Mouse (Mus musculus): ENCODE measurements around the gene Zdhhc24. TPM values are rescaled to one million over a fixed set of nuclear protein-coding genes. Genes with fewer than 3 reads are reported as not detected.

The Zdhhc24 gene
- 19.1 and 19.4 TPM in 2 replicates for polyA plus RNA-seq (2014; fragmentation: Nextera tagmentation; extraction: Ambion mirVana)

- Histone ChIP-seq H3K27ac (ENCODE audit: low read depth, low read length) (peak within 1 kb of the TSS; percentile 49), H3K4me2 (ENCODE audit: low read depth, low read length) (peak within 1 kb of the TSS; percentile 86), H3K9ac (replicated peaks; ENCODE audit: low read depth, low read length) (peak within 1 kb of the TSS; percentile 67), H3K36me3 (ENCODE audit: control insufficient read depth, insufficient read depth, low read length) (no peaks in the 10 kb centered on the region), H3K27me3 (ENCODE audit: control insufficient read depth, insufficient read depth, low read length) (no peaks in the 10 kb centered on the region), H3K4me3 (ENCODE audit: low read depth, low read length) (peak within 1 kb of the TSS; percentile 54), H3K4me1 (ENCODE audit: control insufficient read depth, insufficient read depth, low read length) (peaks cover 11% of the 10 kb centered on the region; the same call in 1 of the 2 replicates), H3K9me3 (ENCODE audit: control insufficient read depth, low read length) (no peaks in the 10 kb centered on the region)
- peak; percentile 98 for ATAC-seq (ENCODE audit: low read depth)
- WGBS = 2% methylated on average over 52 of the region's 52 CpGs
Observed at GRCm38 (mm10) chr19:4878405-4879323, at the start of gene Zdhhc24. Gene Zdhhc24, plus strand, starts transcription at chr19:4878668.

- H3K4me3 ChIP-seq (ENCODE audit: low read depth, low read length) = no peak overlapping the region
- no peak for ATAC-seq (ENCODE audit: low read depth)
- 61% methylated on average over 7 of the region's 7 CpGs for WGBS
Observed at GRCm38 (mm10) chr19:4829156-4829555, 49.3 kb upstream of the Zdhhc24 start.

DNA sequence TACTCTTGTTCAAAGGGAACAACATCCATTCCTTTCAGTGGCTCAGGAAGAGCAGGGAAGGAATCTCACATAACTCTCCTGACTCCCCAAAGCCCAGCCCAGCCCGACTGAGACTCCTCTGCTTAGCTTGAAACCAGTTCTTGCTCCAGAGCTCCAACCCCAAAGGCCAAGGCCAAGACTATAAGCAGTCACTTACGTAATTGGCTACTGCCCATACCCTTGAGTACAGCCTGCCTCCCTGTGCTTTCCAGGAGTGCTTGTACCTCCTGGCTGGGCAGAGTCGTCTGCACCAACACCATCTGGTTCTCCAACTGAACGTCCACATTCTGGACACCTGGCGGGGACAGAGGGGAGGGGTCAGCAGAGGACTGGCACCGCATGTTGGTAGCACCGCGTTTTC, 44.5 kb upstream of the Zdhhc24 start:
- H3K4me1 ChIP-seq (ENCODE audit: control insufficient read depth, insufficient read depth, low read length) = peaks cover 7% of the 10 kb centered on the region
- H3K27me3 ChIP-seq (ENCODE audit: control insufficient read depth, insufficient read depth, low read length) = no peaks in the 10 kb centered on the region
- no peak overlapping the region for H3K27ac ChIP-seq (ENCODE audit: low read depth, low read length)
- H3K9me3 ChIP-seq (ENCODE audit: control insufficient read depth, low read length) = no peaks in the 10 kb centered on the region
- no peak overlapping the region for H3K4me3 ChIP-seq (ENCODE audit: low read depth, low read length)
- no peak overlapping the region for H3K9ac ChIP-seq (replicated peaks; ENCODE audit: low read depth, low read length)
- no peak overlapping the region for H3K4me2 ChIP-seq (ENCODE audit: low read depth, low read length)
- no peaks in the 10 kb centered on the region for H3K36me3 ChIP-seq (ENCODE audit: control insufficient read depth, insufficient read depth, low read length)
- 83% methylated on average over 8 of the region's 8 CpGs for WGBS
- ATAC-seq (ENCODE audit: low read depth) = no peak

More at GRCm38 (mm10) chr19:4829156-4829555, 49.3 kb upstream of the Zdhhc24 start:
- no peaks in the 10 kb centered on the region for H3K27me3 ChIP-seq (ENCODE audit: control insufficient read depth, insufficient read depth, low read length)
- no peaks in the 10 kb centered on the region for H3K9me3 ChIP-seq (ENCODE audit: control insufficient read depth, low read length)
- H3K4me2 ChIP-seq (ENCODE audit: low read depth, low read length) = no peak overlapping the region
- H3K9ac ChIP-seq (replicated peaks; ENCODE audit: low read depth, low read length) = no peak overlapping the region
- H3K27ac ChIP-seq (ENCODE audit: low read depth, low read length) = no peak overlapping the region
- no peaks in the 10 kb centered on the region for H3K4me1 ChIP-seq (ENCODE audit: control insufficient read depth, insufficient read depth, low read length)
- H3K36me3 ChIP-seq (ENCODE audit: control insufficient read depth, insufficient read depth, low read length) = no peaks in the 10 kb centered on the region

DNA sequence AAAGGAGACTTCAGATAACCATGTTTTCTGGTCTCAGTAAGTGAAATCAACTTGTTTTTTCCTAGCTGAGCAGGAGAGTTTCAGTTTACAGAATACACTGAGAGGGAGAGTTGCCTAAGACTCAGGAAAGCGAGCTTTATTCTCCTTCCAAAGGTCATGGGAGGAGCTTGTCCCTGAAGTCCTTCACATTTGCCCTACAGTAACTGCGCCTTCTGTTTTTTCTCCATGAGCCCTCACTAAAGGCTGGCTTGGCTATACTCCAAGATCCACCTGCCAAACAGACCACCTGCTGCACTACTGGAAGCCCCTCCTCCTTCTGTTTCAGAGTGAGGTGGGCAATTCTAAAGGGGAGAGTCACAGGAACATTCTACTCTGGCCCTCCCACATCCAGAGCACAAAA, 42.4 kb upstream of the Zdhhc24 start:
- no peak overlapping the region for H3K4me3 ChIP-seq (ENCODE audit: low read depth, low read length)
- peaks cover 8% of the 10 kb centered on the region for H3K27me3 ChIP-seq (ENCODE audit: control insufficient read depth, insufficient read depth, low read length)
- H3K36me3 ChIP-seq (ENCODE audit: control insufficient read depth, insufficient read depth, low read length) = no peaks in the 10 kb centered on the region
- no peak overlapping the region for H3K9ac ChIP-seq (replicated peaks; ENCODE audit: low read depth, low read length)
- H3K27ac ChIP-seq (ENCODE audit: low read depth, low read length) = no peak overlapping the region
- no peak for ATAC-seq (ENCODE audit: low read depth)
- H3K4me1 ChIP-seq (ENCODE audit: control insufficient read depth, insufficient read depth, low read length) = peaks cover 7% of the 10 kb centered on the region
- no peaks in the 10 kb centered on the region for H3K9me3 ChIP-seq (ENCODE audit: control insufficient read depth, low read length)
- WGBS = 90% methylated on average over 2 of the region's 2 CpGs
- H3K4me2 ChIP-seq (ENCODE audit: low read depth, low read length) = no peak overlapping the region

GRCm38 (mm10) chr19:4837049-4837448, 41.4 kb upstream of the Zdhhc24 start:
- WGBS = 96% methylated on average over 6 of the region's 6 CpGs
- no peak for ATAC-seq (ENCODE audit: low read depth)
- no peaks in the 10 kb centered on the region for H3K36me3 ChIP-seq (ENCODE audit: control insufficient read depth, insufficient read depth, low read length)
- no peak overlapping the region for H3K27ac ChIP-seq (ENCODE audit: low read depth, low read length)
- no peak overlapping the region for H3K9ac ChIP-seq (replicated peaks; ENCODE audit: low read depth, low read length)
- H3K4me3 ChIP-seq (ENCODE audit: low read depth, low read length) = no peak overlapping the region
- H3K9me3 ChIP-seq (ENCODE audit: control insufficient read depth, low read length) = no peaks in the 10 kb centered on the region
- peaks cover 8% of the 10 kb centered on the region for H3K27me3 ChIP-seq (ENCODE audit: control insufficient read depth, insufficient read depth, low read length)
- peaks cover 7% of the 10 kb centered on the region for H3K4me1 ChIP-seq (ENCODE audit: control insufficient read depth, insufficient read depth, low read length)
- H3K4me2 ChIP-seq (ENCODE audit: low read depth, low read length) = no peak overlapping the region

GRCm38 (mm10) chr19:4838526-4839140, 39.8 kb upstream of the Zdhhc24 start:
- H3K27me3 ChIP-seq (ENCODE audit: control insufficient read depth, insufficient read depth, low read length) = peaks cover 8% of the 10 kb centered on the region
- no peaks in the 10 kb centered on the region for H3K36me3 ChIP-seq (ENCODE audit: control insufficient read depth, insufficient read depth, low read length)
- peak; percentile 39; the same call in 1 of the 2 replicates for ATAC-seq (ENCODE audit: low read depth)
- H3K27ac ChIP-seq (ENCODE audit: low read depth, low read length) = no peak overlapping the region
- peak overlapping the region; percentile 86 for H3K4me2 ChIP-seq (ENCODE audit: low read depth, low read length)
- WGBS = 35% methylated on average over 10 of the region's 10 CpGs
- peaks cover 7% of the 10 kb centered on the region for H3K4me1 ChIP-seq (ENCODE audit: control insufficient read depth, insufficient read depth, low read length)
- H3K9ac ChIP-seq (replicated peaks; ENCODE audit: low read depth, low read length) = peak overlapping the region; percentile 63
- peak overlapping the region; percentile 48 for H3K4me3 ChIP-seq (ENCODE audit: low read depth, low read length)
- no peaks in the 10 kb centered on the region for H3K9me3 ChIP-seq (ENCODE audit: control insufficient read depth, low read length)

DNA sequence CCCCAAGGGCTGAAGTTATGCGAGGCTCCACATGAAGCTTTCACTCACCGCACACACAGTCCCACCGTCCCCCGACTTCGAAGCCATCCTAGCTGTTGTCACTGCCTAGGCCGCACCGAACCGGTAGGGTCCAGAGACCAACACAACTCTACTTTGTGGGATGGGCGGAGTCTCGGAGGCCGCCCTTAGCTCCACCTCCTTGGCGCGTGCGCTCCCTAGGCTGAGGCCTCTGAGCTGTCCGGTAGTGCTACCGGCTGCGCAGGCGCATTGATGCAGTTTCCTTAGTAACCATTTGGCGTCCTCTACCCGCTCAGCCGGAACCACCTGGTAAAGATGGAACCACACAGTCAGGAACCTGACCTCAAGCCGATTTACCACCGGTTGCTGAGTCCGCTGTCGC, 39.3 kb upstream of the Zdhhc24 start, which contains the start of the genes Ccs and Ccdc87:
Gene Ccs (minus strand): TSS at position 184 of the 400 bp plus-strand sequence.
Gene Ccdc87 (plus strand): TSS at position 218 of the 400 bp plus-strand sequence.
- 0% methylated on average over 25 of the region's 25 CpGs for WGBS
- Histone ChIP-seq H3K4me3 (ENCODE audit: low read depth, low read length) (peak within 1 kb of the TSS; percentile 48), H3K4me1 (ENCODE audit: control insufficient read depth, insufficient read depth, low read length) (peaks cover 7% of the 10 kb centered on the region), H3K9me3 (ENCODE audit: control insufficient read depth, low read length) (no peaks in the 10 kb centered on the region), H3K27ac (ENCODE audit: low read depth, low read length) (no peak within 1 kb of the TSS), H3K9ac (replicated peaks; ENCODE audit: low read depth, low read length) (peak within 1 kb of the TSS; percentile 63), H3K27me3 (ENCODE audit: control insufficient read depth, insufficient read depth, low read length) (peaks cover 8% of the 10 kb centered on the region), H3K4me2 (ENCODE audit: low read depth, low read length) (peak within 1 kb of the TSS; percentile 86), H3K36me3 (ENCODE audit: control insufficient read depth, insufficient read depth, low read length) (no peaks in the 10 kb centered on the region)
- ATAC-seq (ENCODE audit: low read depth) = peak; percentile 99

GRCm38 (mm10) chr19:4840848-4841247, 37.6 kb upstream of the Zdhhc24 start:
- 81% methylated on average over 9 of the region's 9 CpGs for WGBS
- Histone ChIP-seq H3K27me3 (ENCODE audit: control insufficient read depth, insufficient read depth, low read length) (peaks cover 8% of the 10 kb centered on the region), H3K9me3 (ENCODE audit: control insufficient read depth, low read length) (no peaks in the 10 kb centered on the region), H3K9ac (replicated peaks; ENCODE audit: low read depth, low read length) (no peak overlapping the region), H3K36me3 (ENCODE audit: control insufficient read depth, insufficient read depth, low read length) (no peaks in the 10 kb centered on the region), H3K4me2 (ENCODE audit: low read depth, low read length) (no peak overlapping the region), H3K4me1 (ENCODE audit: control insufficient read depth, insufficient read depth, low read length) (peaks cover 7% of the 10 kb centered on the region), H3K4me3 (ENCODE audit: low read depth, low read length) (no peak overlapping the region), H3K27ac (ENCODE audit: low read depth, low read length) (no peak overlapping the region)
- no peak for ATAC-seq (ENCODE audit: low read depth)

- no peak for ATAC-seq (ENCODE audit: low read depth)
Observed at GRCm38 (mm10) chr19:4842611-4843010, 35.9 kb upstream of the Zdhhc24 start.

More at GRCm38 (mm10) chr19:4842611-4843010, 35.9 kb upstream of the Zdhhc24 start:
- 73% methylated on average over 2 of the region's 2 CpGs for whole genome bisulfite sequencing
- H3K4me2 ChIP-seq (ENCODE audit: low read depth, low read length) = no peak overlapping the region
- H3K27ac ChIP-seq (ENCODE audit: low read depth, low read length) = no peak overlapping the region
- no peak overlapping the region for H3K4me3 ChIP-seq (ENCODE audit: low read depth, low read length)
- peaks cover 7% of the 10 kb centered on the region for H3K4me1 ChIP-seq (ENCODE audit: control insufficient read depth, insufficient read depth, low read length)
- no peaks in the 10 kb centered on the region for H3K9me3 ChIP-seq (ENCODE audit: control insufficient read depth, low read length)
- peaks cover 8% of the 10 kb centered on the region for H3K27me3 ChIP-seq (ENCODE audit: control insufficient read depth, insufficient read depth, low read length)
- H3K36me3 ChIP-seq (ENCODE audit: control insufficient read depth, insufficient read depth, low read length) = no peaks in the 10 kb centered on the region
- H3K9ac ChIP-seq (replicated peaks; ENCODE audit: low read depth, low read length) = no peak overlapping the region
